ENCODE assay signal across 13 mouse cellular contexts in genomic region chr1:55106919-55107585, GRCm38 (mm10).
"Had no signal": no experiment of that assay in that cellular context is flagged by ENCODE, and none has a peak within 500 bp of the region (broad histone marks: within the 10 kb centered on the region; RNA-seq: fewer than 3 reads in every experiment).

No protein-coding gene starts in this region.

- H3K27me3 ChIP-seq: limb, embryonic 13.5 days; midbrain, embryonic 13.5 days had no signal

- H3K9ac ChIP-seq: limb, embryonic 13.5 days; midbrain, embryonic 13.5 days had no signal

- H3K4me2 ChIP-seq: limb, embryonic 13.5 days; midbrain, embryonic 13.5 days had no signal

- ATAC-seq: lung, postnatal 0 days; midbrain, embryonic 13.5 days had no signal

- H3K4me3 ChIP-seq: layer of hippocampus, adult 2 months; limb, embryonic 13.5 days; midbrain, embryonic 13.5 days had no signal

- H3K36me3 ChIP-seq: limb, embryonic 13.5 days; midbrain, embryonic 13.5 days had no signal

- H3K4me1 ChIP-seq: limb, embryonic 13.5 days; midbrain, embryonic 13.5 days had no signal

- DNase-seq: kidney, adult 9 months; kidney, postnatal 4 days; left cerebral cortex, postnatal 4 days; lung, adult 18-20 months; lung, postnatal 36 days; right cerebral cortex, adult 18-20 months; right cerebral cortex, postnatal 25 days; thymus, postnatal 4 days had no signal

- H3K27ac ChIP-seq: kidney, postnatal 0 days; layer of hippocampus, adult 2 months; limb, embryonic 13.5 days; midbrain, embryonic 13.5 days had no signal

- H3K9me3 ChIP-seq: midbrain, embryonic 13.5 days had no signal
